Mouse (Mus musculus) C2C12 (cell line): ENCODE results near the gene Slc36a3. TPM values are rescaled to one million over a fixed set of nuclear protein-coding genes. Genes with fewer than 3 reads are reported as not detected.

Source experiments
- H3K27me3 ChIP-seq: one replicate; pipeline ENCODE4 v1.6.1; 2011; ENCODE audit not compliant: control insufficient read depth, insufficient read depth, insufficient read length
- H3K36me3 ChIP-seq: one replicate; pipeline ENCODE4 v1.6.1; 2011; ENCODE audit not compliant: control insufficient read depth, insufficient read depth
- H3K4me3 ChIP-seq: one replicate; pipeline ENCODE4 v1.5.1; 2011; ENCODE audit warnings: mild to moderate bottlenecking, control low read depth; ENCODE audit not compliant: poor library complexity, insufficient read depth, severe bottlenecking
- H3K79me2 ChIP-seq: one replicate; pipeline ENCODE4 v1.6.1; 2011; ENCODE audit not compliant: control insufficient read depth, insufficient read depth
- H3K79me3 ChIP-seq: one replicate; pipeline ENCODE4 v1.6.1; 2011; ENCODE audit warnings: low read depth, control low read depth
- H3ac ChIP-seq: one replicate; pipeline ENCODE3; 2011; ENCODE audit warnings: low read depth; ENCODE audit not compliant: control insufficient read depth, insufficient read length
- CEBPB ChIP-seq: IDR thresholded peaks from one replicate; pipeline ENCODE4 v1.6.1; 2011; ENCODE audit warnings: low read depth, mild to moderate bottlenecking, control low read depth, moderate library complexity
- CTCF ChIP-seq: IDR thresholded peaks from one replicate; pipeline ENCODE4 v1.5.1; 2011; ENCODE audit not compliant: control insufficient read depth, insufficient read depth, insufficient read length
- FOSL1 ChIP-seq: IDR thresholded peaks from one replicate; pipeline ENCODE4 v1.8.0; 2011; ENCODE audit warnings: mild to moderate bottlenecking, low read length; ENCODE audit not compliant: poor library complexity, insufficient read depth, severe bottlenecking
- MAX ChIP-seq: IDR thresholded peaks from one replicate; pipeline ENCODE4 v1.6.1; 2011; ENCODE audit warnings: mild to moderate bottlenecking, control low read depth
- MYOD1 ChIP-seq: IDR thresholded peaks from one replicate; pipeline ENCODE4 v1.6.1; 2011; ENCODE audit warnings: low read depth; ENCODE audit not compliant: control insufficient read depth, insufficient read length
- MYOG ChIP-seq: IDR thresholded peaks from one replicate; pipeline ENCODE4 v1.6.1; 2011; ENCODE audit not compliant: control insufficient read depth, insufficient read length; ENCODE audit errors: extremely low read depth
- USF1 ChIP-seq: IDR thresholded peaks from one replicate; pipeline ENCODE4 v1.6.1; 2011; ENCODE audit warnings: low read depth, mild to moderate bottlenecking, control low read depth, moderate library complexity
- polyA plus RNA-seq: library from polyadenylated mRNA; unstranded; fragments of >200 nt; fragmentation: generic; extraction: Trizol; gene quantifications from one replicate; pipeline ENCODE4 v1.2.1, GENCODE M21; 2012; ENCODE audit warnings: missing spikeins

Gene Slc36a3
- polyA plus RNA-seq, 1 experiment = 0.01 TPM

DNA sequence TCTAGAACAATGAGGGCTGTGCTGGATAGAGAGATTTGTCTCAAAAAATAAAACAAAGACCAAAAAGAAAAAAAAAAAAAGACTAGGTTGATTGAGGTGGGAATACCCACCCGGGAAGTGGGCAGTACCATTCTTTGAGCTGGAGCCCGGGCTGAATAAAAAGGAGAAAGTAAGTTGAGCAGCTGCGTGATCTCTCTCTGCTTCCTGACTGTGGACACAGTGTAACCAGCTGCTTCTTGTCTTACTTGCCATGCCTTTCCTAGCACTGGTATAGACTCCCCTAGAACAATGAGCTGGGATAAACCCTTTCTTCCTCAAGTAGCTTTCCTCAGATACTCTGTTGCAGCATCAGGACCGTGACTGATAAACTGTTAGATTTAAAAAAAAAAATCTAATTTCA lies 10.0 kb downstream of the Slc36a3 start:
- TF ChIP-seq CEBPB (no peak), MYOD1 (no peak), FOSL1 (no peak), MYOG (no peak), CTCF (no peak), MAX (no peak)
- Histone ChIP-seq H3K79me2 (no peaks in the 10 kb centered on the region), H3K27me3 (peaks cover 4% of the 10 kb centered on the region), H3ac (no peak overlapping the region), H3K36me3 (no peaks in the 10 kb centered on the region), H3K79me3 (no peaks in the 10 kb centered on the region), H3K4me3 (no peak overlapping the region)

DNA sequence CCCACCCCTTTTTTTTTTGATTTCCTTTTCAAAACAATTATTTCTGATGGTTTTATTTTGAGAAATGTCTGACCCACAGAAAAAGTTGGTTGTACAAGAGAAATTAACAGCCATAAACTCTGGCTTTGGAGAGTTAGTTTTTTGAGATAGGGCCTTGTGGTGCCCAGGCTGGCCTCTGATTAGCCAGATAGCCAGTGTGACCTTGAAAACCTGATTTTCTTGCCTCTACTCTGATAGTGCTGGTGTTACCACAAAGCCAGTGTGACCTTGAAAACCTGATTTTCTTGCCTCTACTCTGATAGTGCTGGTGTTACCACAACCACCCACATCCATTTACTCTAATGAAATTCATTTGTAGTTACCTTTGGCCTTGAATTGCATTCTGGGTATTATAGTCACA lies 13.9 kb downstream of the Slc36a3 start:
- no peaks in the 10 kb centered on the region for H3K36me3 ChIP-seq
- no peaks in the 10 kb centered on the region for H3K79me3 ChIP-seq
- TF ChIP-seq CTCF = no peak
- TF ChIP-seq MYOD1 = no peak
- no peak for TF ChIP-seq MAX
- no peak for TF ChIP-seq USF1
- TF ChIP-seq FOSL1 = no peak
- TF ChIP-seq CEBPB = no peak
- TF ChIP-seq MYOG = no peak
- no peak overlapping the region for H3K4me3 ChIP-seq
- H3K79me2 ChIP-seq = no peaks in the 10 kb centered on the region
- H3K27me3 ChIP-seq = no peaks in the 10 kb centered on the region
- H3ac ChIP-seq = no peak overlapping the region

DNA sequence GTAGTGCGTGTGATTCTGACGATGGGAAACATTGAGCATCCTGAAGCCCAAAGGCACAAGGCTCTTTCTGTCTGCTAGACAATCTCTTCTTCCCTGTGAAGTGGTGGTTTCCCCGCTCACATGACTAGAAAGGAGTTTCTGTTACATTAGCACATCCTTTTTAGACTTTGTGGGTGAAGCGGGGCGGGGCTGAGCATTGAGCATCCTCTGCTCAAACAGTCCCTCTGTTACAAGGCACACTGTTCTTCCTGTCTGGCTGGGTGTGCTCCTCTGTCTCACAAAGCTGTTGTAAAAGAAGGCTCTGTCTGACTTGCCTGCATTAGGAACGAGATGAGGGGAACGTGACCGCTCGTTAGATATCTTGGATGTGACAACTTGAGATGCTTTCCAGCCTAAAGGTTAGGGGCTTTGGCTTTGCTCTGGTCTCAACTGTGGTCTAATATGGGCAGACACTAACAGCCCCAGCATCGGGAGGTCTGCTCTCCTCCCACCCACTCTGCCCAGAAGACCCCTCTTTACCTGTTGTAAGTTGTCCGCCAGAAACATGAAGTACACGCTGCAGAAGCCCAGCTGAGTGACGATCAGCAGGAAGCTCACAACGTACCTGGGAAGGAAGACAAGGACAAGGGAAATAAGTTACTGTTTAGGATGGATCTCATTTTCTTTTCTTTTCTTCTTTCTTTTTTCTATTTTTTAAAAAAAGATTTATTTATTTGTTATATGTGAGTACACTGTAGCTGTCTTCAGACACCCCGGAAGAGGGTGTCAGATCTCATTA lies 14.5 kb downstream of the Slc36a3 start:
- no peaks in the 10 kb centered on the region for H3K79me2 ChIP-seq
- no peak overlapping the region for H3ac ChIP-seq
- H3K27me3 ChIP-seq = no peaks in the 10 kb centered on the region
- no peak overlapping the region for H3K4me3 ChIP-seq
- TF ChIP-seq USF1 (peak; percentile 56), MAX (no peak)
- no peaks in the 10 kb centered on the region for H3K79me3 ChIP-seq
- H3K36me3 ChIP-seq = no peaks in the 10 kb centered on the region

DNA sequence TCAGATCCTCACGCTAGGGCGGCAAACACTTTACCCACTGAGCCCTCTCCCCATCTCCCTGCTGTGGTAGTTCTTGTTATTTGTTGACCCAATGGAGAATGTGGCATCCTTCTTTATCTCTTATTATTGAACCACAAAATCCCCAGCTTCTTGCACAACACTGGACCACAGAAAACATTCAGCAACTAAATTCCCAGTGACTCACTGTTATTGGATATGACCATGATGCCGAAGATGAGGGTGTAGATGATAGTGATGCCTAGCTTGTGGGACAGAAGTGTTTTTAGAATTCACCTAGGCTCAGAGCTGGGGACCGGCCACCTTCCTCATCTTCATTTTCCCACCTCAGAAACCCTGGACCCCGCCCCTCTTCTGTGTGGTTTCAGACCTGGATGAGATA lies 16.6 kb downstream of the Slc36a3 start:
- peak; percentile 3 for TF ChIP-seq MYOD1
- no peak for TF ChIP-seq MYOG
- TF ChIP-seq CEBPB = peak; percentile 100
- TF ChIP-seq USF1 = no peak
- peak; percentile 72 for TF ChIP-seq FOSL1
- TF ChIP-seq MAX = no peak
- TF ChIP-seq CTCF = no peak
- Histone ChIP-seq H3K79me3 (no peaks in the 10 kb centered on the region), H3K27me3 (no peaks in the 10 kb centered on the region), H3K4me3 (no peak overlapping the region), H3K79me2 (no peaks in the 10 kb centered on the region), H3K36me3 (no peaks in the 10 kb centered on the region), H3ac (no peak overlapping the region)

DNA sequence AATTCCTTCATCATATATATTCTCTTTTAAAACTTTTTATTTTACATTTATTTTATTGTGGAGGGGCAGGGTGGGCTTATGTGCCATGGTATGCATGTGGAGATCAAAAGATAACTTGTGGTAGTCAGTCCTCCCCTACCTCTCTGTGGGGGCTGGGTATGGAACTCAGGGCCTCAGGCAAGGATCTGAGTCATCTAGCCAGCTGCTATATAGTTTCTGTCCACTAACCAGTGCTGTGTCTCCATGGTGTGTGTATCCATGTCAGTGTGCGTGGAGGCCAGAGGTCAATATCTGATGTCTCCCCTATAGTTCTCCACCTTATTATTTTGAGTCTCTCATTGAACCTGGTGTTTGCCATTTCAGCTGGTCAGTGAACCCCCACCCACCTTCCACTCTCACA lies 17.1 kb downstream of the Slc36a3 start:
- H3K36me3 ChIP-seq = no peaks in the 10 kb centered on the region
- no peaks in the 10 kb centered on the region for H3K79me3 ChIP-seq
- no peak overlapping the region for H3ac ChIP-seq
- H3K4me3 ChIP-seq = no peak overlapping the region
- no peaks in the 10 kb centered on the region for H3K79me2 ChIP-seq
- TF ChIP-seq MAX (no peak), MYOD1 (peak; percentile 68)
- H3K27me3 ChIP-seq = no peaks in the 10 kb centered on the region

DNA sequence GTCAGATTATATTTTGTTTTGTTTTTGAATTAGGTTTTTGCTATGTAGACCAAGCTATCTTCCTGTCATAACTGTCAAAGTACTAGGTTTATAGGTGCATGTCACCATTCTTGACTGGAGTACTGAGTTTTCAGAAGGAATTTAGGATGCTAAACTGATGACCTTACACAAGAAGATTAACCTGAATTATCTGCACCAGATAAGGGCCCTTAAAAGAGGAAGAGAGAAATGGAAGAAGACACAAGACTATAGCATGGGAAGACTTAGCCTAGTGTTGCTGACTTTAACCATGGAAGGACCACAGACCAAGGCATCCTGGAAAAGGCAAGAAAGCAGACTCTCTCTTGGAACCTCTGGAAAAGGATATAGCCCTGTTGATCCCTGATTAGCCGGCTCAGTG lies 18.3 kb downstream of the Slc36a3 start:
- H3K79me3 ChIP-seq = no peaks in the 10 kb centered on the region
- H3ac ChIP-seq = no peak overlapping the region
- no peak for TF ChIP-seq MAX
- no peak for TF ChIP-seq CTCF
- no peak for TF ChIP-seq USF1
- TF ChIP-seq MYOD1 = no peak
- TF ChIP-seq FOSL1 = no peak
- TF ChIP-seq MYOG = no peak
- TF ChIP-seq CEBPB = no peak
- H3K79me2 ChIP-seq = no peaks in the 10 kb centered on the region
- H3K4me3 ChIP-seq = no peak overlapping the region
- H3K36me3 ChIP-seq = no peaks in the 10 kb centered on the region
- H3K27me3 ChIP-seq = no peaks in the 10 kb centered on the region
